Mouse (Mus musculus) kidney, adult 8-10 months (tissue): ENCODE measurements at regions not wholly inside any gene's neighbourhood (a gene's known extent, or its start where the extent isn't known, plus 50 kb on each side); places are given as distances from the start of the nearest gene placed in this dataset.
"Not testable (repeated sequence)": the region's sequence is repeated elsewhere in the genome, so short reads cannot be mapped to it uniquely, and the experiment has no call there.

Experiments used
- DNase-seq, 2 experiments: peaks; one replicate each; pipeline ENCODE4 v3.0.0; 2022

GRCm38 (mm10) chr13:72184116-72184845 is 220.8 kb upstream of the Irx1 start:
- no peak for DNase-seq

DNA sequence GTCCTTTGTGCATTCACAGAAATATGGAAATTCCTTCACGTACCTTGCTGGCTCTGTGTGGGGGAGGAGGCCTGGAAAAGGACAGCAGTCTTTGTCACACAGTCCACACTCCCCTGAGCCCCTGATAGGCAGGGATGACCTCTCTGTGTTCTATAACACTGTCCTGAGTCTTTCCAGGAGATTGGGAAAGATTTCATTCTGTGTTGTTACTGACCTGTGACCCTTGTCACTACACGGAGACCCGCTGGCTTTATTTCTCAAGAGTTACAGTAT is 221.3 kb upstream of the Irx1 start:
- DNase-seq, result no peak

DNA sequence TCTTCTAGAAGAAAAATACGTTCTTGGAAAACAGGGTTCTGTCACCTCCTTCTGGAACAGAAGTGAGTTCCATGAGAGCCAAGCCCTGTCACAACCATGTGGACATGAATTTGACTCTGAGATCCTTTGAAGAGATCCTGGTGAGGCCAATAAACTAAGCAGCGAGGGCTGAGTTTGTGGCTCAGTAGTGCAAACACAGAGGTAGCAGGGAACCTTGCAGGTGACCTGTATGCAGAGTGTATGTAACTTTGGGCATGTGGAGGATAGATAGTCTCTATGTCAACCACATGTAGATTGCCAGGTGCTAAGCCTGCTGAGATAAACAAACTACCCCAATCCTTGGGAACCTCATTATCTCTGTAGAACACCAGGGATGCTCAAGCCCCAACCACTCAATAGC is 232.4 kb upstream of the Irx1 start:
- no peak for DNase-seq

- DNase-seq, result peak; percentile 8 to 13
These were observed 235.0 kb upstream of the Irx1 start for GRCm38 (mm10) chr13:72198341-72199105.

- no peak for DNase-seq
These were observed 246.0 kb upstream of the Irx1 start for GRCm38 (mm10) chr13:72209518-72209917.

DNA sequence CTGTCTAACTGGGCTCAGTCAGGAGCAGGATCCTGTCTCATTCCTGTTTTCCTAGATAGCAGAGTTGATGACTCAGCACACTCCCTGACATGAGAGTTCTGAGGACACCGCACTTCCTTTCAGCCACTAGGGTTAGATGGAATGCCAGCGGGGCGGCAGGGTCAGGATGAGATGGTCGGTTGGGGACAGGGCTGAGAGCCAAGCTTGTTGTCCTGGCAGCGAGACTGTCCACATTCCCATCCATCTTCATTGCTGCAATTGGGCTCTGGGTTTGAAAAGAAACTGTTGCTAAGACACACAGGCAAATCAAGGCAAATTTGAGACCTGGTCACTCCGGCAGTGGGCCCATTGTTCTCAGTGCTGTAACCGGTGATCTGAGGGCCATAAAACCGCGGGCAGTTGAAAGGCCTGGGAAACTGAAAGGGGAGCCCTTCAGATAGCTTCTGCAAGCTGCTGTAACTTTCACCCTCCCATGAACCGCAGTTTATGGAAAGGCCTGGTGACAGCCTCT is 246.5 kb upstream of the Irx1 start:
- no peak for DNase-seq

GRCm38 (mm10) chr13:72210474-72211309 is 247.2 kb upstream of the Irx1 start:
- DNase-seq, result peak in 1 of 2 experiments; percentile 15

GRCm38 (mm10) chr13:72211716-72212115 is 248.2 kb upstream of the Irx1 start:
- no peak for DNase-seq

DNA sequence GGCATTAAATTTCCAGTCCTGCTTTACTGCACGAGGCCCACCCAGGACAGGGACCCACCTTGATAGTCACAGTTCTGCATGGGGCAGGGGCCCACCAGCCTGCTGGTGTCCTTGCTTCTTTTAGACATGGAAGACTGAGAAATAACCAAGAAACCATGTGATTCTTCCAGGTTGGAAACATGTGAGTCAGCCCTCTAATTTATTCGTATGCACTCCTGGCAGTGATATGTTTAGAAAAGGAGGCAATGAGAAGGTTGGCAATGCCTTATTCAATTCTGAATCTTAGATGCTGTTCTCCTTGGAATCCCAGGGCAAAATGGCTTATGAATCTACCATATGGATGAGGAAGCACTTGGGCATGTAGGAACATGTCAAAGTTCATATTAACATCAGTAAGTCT is 249.2 kb upstream of the Irx1 start:
- DNase-seq, result no peak

- DNase-seq, result no peak
These were observed 255.8 kb upstream of the Irx1 start for GRCm38 (mm10) chr13:72219329-72219728.

DNA sequence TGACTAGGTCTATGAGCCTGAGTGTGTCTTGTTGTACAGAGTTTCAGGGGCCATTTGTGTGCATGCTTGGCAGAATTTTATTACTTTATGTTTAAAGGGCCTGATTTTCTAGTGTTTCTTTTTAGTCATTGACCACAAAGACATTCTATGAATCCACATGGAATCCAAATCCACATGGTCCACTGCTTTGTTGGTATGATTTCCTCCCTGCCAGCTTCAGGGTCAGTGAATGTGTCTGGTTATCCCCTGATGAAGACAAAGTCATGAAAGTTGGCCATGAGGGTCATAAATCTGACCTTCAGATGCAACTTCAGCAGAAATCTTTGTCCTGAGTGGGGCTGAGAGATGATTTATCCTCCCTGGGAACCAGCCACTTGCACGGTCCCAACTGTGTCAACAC is 263.6 kb upstream of the Irx1 start:
- DNase-seq, result no peak

DNA sequence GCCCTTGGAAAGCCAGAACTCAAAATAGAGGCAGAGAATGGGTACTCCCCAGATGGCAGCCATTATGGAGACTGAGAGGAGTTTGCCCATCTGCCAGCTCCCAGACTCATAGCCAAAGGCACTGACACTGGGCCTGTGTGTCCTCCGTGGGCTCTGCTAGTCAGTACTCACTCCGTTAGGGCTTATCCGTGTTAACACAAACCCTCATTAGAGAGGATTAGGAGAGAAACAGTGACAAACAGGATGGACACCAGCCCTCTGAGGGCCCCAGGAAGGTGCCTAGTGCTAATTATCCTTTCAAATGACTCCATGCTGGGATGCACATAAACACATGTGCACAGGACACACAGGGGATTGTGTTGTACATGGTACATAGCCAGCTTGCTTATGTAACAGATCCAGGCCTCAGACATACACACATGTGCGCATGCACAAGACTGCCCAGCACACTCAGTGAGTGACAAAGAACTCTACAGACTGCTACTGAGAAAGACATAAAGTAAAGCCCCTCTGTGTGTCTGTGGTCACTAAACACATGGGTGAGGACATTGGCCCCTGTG is 267.6 kb upstream of the Irx1 start:
- no peak for DNase-seq

DNA sequence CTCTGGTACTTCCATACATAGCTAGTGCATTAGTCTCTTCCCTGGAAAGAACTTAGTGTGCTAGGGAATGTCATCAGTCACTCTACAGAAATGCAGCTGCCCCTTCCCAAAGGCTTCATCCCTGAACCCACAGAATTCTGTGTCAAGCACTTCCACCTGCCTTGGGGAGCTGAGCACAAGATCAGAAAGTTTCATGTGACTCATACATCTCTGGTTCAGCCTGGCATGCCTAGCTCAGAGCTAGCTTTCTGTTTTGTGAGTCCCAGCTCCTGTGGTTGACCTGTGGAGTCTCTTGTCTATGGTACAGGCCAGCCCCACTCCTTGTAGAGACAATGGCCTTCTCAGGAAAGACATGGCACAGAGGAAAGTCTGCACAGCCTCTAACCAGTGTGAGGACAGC is 268.6 kb upstream of the Irx1 start:
- no peak for DNase-seq

DNA sequence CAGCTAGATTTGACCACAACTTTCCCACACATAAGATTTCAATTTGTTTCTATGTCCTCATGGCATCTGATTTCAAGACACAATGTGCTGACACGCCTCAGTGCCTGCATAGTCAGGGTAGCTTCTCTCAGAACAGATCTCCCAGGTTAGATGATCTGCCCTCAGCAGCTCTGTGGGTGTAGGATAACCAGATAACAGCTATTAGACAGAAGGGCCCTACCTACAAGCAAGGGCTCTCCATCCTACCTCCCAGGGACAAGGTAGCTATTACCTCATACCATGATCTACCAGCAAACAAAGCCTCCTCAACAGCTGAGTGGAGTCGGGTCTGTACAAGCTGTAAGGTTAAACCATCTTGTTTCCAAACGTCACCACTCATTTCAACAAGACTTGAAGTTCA is 278.4 kb upstream of the Irx1 start:
- no peak for DNase-seq

DNA sequence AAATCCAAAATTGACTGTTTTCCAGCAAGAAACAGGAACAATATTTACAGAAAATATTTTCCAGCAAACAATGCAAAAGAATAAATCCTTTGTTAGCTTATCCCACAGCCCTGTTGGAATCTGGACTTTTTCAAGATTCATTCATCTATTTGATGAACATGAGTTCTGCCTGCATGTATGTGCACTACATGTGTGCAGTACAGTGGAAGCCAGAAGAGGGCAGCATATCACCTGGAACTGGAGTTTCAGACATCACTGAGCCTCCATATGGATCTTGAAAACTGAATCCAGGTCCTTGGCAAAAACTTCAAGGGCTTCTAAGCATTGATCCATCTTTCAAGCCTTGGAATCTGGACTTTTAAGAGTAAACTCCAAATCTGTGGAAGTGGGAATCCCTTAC is 286.9 kb upstream of the Irx1 start:
- DNase-seq, result no peak

- DNase-seq, result not testable (repeated sequence)
These were observed 289.7 kb upstream of the Irx1 start for GRCm38 (mm10) chr13:72253242-72253641.

DNA sequence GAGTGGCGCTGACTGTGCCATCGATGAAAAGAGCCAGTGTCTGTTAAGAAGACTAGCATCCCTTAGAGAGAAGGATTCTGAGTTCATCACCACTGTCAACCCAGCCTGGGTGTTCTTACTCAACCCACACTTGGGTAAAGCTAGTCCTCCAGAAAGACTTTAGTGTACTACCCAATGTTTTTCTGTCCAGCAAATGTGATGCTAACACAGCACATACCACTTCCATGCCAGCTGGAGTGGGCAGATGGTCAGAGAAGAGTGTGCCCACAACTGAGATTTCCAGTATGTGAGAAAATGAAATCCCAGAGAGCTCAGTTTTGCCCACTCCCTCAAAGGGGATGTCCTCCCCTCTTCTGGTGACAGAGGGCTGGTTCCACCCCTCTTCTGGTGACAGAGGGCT is 295.3 kb upstream of the Irx1 start:
- no peak for DNase-seq

GRCm38 (mm10) chr13:72264416-72264815 is 300.9 kb upstream of the Irx1 start:
- no peak for DNase-seq

- no peak for DNase-seq
These were observed 301.6 kb upstream of the Irx1 start for GRCm38 (mm10) chr13:72265116-72265515.

DNA sequence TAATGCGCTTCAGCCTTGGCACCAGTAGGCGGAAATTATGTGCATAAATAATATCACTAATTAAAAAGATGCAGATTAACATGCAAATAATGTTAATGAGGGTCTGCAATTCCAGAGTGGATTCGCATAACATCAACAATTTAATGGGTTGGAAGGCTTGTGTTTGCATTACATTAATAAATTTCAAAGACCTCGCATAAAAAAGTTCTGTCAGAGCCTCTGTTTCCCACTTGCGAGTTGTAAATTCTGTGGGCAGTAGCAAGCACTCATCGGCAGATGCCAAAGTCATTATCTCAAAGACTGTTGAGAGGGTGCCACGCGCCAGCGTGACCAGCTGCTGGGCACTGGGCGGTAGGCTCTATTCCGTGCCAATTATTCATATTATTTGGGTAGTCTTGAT is 302.1 kb upstream of the Irx1 start:
- no peak for DNase-seq

- no peak for DNase-seq
These were observed 302.7 kb upstream of the Irx1 start for GRCm38 (mm10) chr13:72266174-72266768.

DNA sequence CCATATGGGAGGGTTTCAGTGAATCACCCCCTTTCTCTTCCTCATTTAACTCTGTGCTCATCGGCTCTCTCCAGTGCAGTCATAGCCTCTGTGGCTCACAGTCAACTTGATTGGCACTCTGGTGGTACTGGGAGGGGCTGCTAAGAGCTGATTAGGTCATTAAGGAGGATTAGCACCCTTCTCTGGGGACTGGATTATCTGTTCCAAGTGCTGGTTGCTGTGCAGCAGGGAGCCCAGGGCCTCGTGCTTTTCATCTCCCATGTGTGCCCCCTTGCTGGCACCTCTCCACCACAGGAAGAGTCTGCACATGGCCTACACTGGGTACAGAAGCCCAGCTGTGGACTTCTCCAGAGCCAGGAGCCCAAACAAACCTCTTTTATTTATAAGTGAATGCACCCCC is 316.8 kb upstream of the Irx1 start:
- no peak for DNase-seq

DNA sequence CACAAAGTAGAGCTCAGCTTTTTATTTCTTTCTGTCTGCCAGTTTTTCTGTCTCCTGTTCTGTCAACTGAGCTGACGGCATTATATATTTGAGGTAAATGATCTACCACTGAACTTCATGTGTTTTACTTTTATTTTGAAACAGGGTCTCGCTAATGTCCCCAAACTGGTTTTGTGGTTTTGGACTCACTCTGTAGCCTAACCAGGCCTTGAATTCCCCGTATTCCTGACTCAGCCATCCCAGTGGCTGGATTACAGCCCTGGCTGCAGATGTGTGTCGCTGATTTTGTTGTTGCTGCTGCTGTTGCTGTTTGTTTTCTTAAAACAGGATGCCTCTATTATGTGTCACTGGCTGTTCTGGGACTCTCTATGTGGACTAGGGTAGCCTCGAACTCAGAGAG is 317.3 kb upstream of the Irx1 start:
- no peak for DNase-seq
